Mouse (Mus musculus): ENCODE measurements around the gene Fat4. TPM values are rescaled to one million over a fixed set of nuclear protein-coding genes. Genes with fewer than 3 reads are reported as not detected.
A peak's percentile ranks its signal among the peaks of the same experiment; 100 is the strongest.

Gene Fat4
- 5.1 and 5.3 TPM in 2 replicates for polyA plus RNA-seq (2015; fragmentation: Nextera tagmentation; extraction: Ambion mirVana)

- peaks cover 15% of the 10 kb centered on the region for H3K27me3 ChIP-seq (replicated peaks)
- H3K9me3 ChIP-seq, result no peaks in the 10 kb centered on the region
- peaks cover 4% of the 10 kb centered on the region; the same call in 1 of the 2 replicates for H3K36me3 ChIP-seq
- peak within 1 kb of the TSS; percentile 78 for H3K9ac ChIP-seq
- peak within 1 kb of the TSS; percentile 89 for H3K27ac ChIP-seq
- 0 out of 2 replicates have a peak, but pooled peaks have one; percentile 1 for ATAC-seq
- WGBS, result under 1% methylated on average over 29 of the region's 29 CpGs
- peaks cover 13% of the 10 kb centered on the region; the same call in 1 of the 2 replicates for H3K4me1 ChIP-seq (replicated peaks)
- peak within 1 kb of the TSS; percentile 76 for H3K4me3 ChIP-seq (replicated peaks)
- H3K4me2 ChIP-seq (replicated peaks), result peak within 1 kb of the TSS; percentile 92
Measured at GRCm38 (mm10) chr3:38886890-38887355, at the start of gene Fat4. Fat4 (plus strand) TSS chr3:38886940.

- H3K27ac ChIP-seq, result no peak overlapping the region
- 57% methylated on average over 2 of the region's 2 CpGs for WGBS
- no peaks in the 10 kb centered on the region for H3K27me3 ChIP-seq (replicated peaks)
- H3K9me3 ChIP-seq, result no peaks in the 10 kb centered on the region
- no peaks in the 10 kb centered on the region for H3K4me1 ChIP-seq (replicated peaks)
- ATAC-seq, result no peak
- H3K4me2 ChIP-seq (replicated peaks), result no peak overlapping the region
- H3K9ac ChIP-seq, result no peak overlapping the region
- H3K4me3 ChIP-seq (replicated peaks), result no peak overlapping the region
- no peaks in the 10 kb centered on the region for H3K36me3 ChIP-seq
Measured at GRCm38 (mm10) chr3:38839438-38839837, 47.3 kb upstream of the Fat4 start.

- no peak overlapping the region for H3K9ac ChIP-seq
- no peaks in the 10 kb centered on the region for H3K4me1 ChIP-seq (replicated peaks)
- no peaks in the 10 kb centered on the region for H3K9me3 ChIP-seq
- no peak overlapping the region for H3K4me2 ChIP-seq (replicated peaks)
- H3K36me3 ChIP-seq, result no peaks in the 10 kb centered on the region
- ATAC-seq, result no peak
- H3K27ac ChIP-seq, result no peak overlapping the region
- no peaks in the 10 kb centered on the region for H3K27me3 ChIP-seq (replicated peaks)
- WGBS, result 87% methylated on average over 7 of the region's 7 CpGs
- no peak overlapping the region for H3K4me3 ChIP-seq (replicated peaks)
Measured at GRCm38 (mm10) chr3:38843000-38843538, 43.7 kb upstream of the Fat4 start.

GRCm38 (mm10) chr3:38846602-38847382 is 39.9 kb upstream of the Fat4 start:
- no peak overlapping the region for H3K4me2 ChIP-seq (replicated peaks)
- no peaks in the 10 kb centered on the region for H3K9me3 ChIP-seq
- H3K9ac ChIP-seq, result no peak overlapping the region
- no peak overlapping the region for H3K4me3 ChIP-seq (replicated peaks)
- H3K27me3 ChIP-seq (replicated peaks), result no peaks in the 10 kb centered on the region
- H3K36me3 ChIP-seq, result no peaks in the 10 kb centered on the region
- WGBS, result 47% methylated on average over 11 of the region's 11 CpGs
- no peaks in the 10 kb centered on the region for H3K4me1 ChIP-seq (replicated peaks)
- peak; percentile 45; the same call in 1 of the 2 replicates for ATAC-seq
- no peak overlapping the region for H3K27ac ChIP-seq

- Histone ChIP-seq H3K9me3 (no peaks in the 10 kb centered on the region), H3K9ac (no peak overlapping the region), H3K27ac (no peak overlapping the region), H3K4me2 (replicated peaks) (no peak overlapping the region), H3K27me3 (replicated peaks) (no peaks in the 10 kb centered on the region), H3K4me1 (replicated peaks) (no peaks in the 10 kb centered on the region), H3K36me3 (no peaks in the 10 kb centered on the region), H3K4me3 (replicated peaks) (no peak overlapping the region)
- 72% methylated on average over 3 of the region's 3 CpGs for WGBS
- ATAC-seq, result no peak
Measured at GRCm38 (mm10) chr3:38849077-38849476, 37.7 kb upstream of the Fat4 start.

GRCm38 (mm10) chr3:38849536-38849935 is 37.2 kb upstream of the Fat4 start:
- Histone ChIP-seq H3K27ac (no peak overlapping the region), H3K4me1 (replicated peaks) (no peaks in the 10 kb centered on the region), H3K36me3 (no peaks in the 10 kb centered on the region), H3K4me3 (replicated peaks) (no peak overlapping the region), H3K9ac (no peak overlapping the region), H3K27me3 (replicated peaks) (no peaks in the 10 kb centered on the region), H3K4me2 (replicated peaks) (no peak overlapping the region), H3K9me3 (no peaks in the 10 kb centered on the region)
- peak; percentile 34; the same call in 1 of the 2 replicates for ATAC-seq
- 27% methylated on average over 6 of the region's 6 CpGs for WGBS

GRCm38 (mm10) chr3:38853650-38854049 is 33.1 kb upstream of the Fat4 start:
- no peak for ATAC-seq
- no peak overlapping the region for H3K9ac ChIP-seq
- no peaks in the 10 kb centered on the region for H3K4me1 ChIP-seq (replicated peaks)
- H3K9me3 ChIP-seq, result no peaks in the 10 kb centered on the region
- H3K27ac ChIP-seq, result no peak overlapping the region
- no peak overlapping the region for H3K4me2 ChIP-seq (replicated peaks)
- 32% methylated on average over 3 of the region's 3 CpGs for WGBS
- H3K4me3 ChIP-seq (replicated peaks), result no peak overlapping the region
- no peaks in the 10 kb centered on the region for H3K27me3 ChIP-seq (replicated peaks)
- no peaks in the 10 kb centered on the region for H3K36me3 ChIP-seq

- Histone ChIP-seq H3K9ac (no peak overlapping the region), H3K27me3 (replicated peaks) (no peaks in the 10 kb centered on the region), H3K4me2 (replicated peaks) (no peak overlapping the region), H3K36me3 (no peaks in the 10 kb centered on the region), H3K4me1 (replicated peaks) (no peaks in the 10 kb centered on the region), H3K4me3 (replicated peaks) (no peak overlapping the region), H3K9me3 (no peaks in the 10 kb centered on the region), H3K27ac (no peak overlapping the region)
- no peak for ATAC-seq
- WGBS, result 41% methylated on average over 5 of the region's 5 CpGs
Measured at GRCm38 (mm10) chr3:38860683-38861082, 26.1 kb upstream of the Fat4 start.

GRCm38 (mm10) chr3:38871291-38871690 is 15.4 kb upstream of the Fat4 start:
- 79% methylated on average over 2 of the region's 2 CpGs for WGBS
- no peak overlapping the region for H3K4me3 ChIP-seq (replicated peaks)
- no peak for ATAC-seq
- no peak overlapping the region for H3K9ac ChIP-seq
- H3K27ac ChIP-seq, result no peak overlapping the region
- H3K4me2 ChIP-seq (replicated peaks), result no peak overlapping the region
- H3K27me3 ChIP-seq (replicated peaks), result no peaks in the 10 kb centered on the region
- H3K4me1 ChIP-seq (replicated peaks), result no peaks in the 10 kb centered on the region
- H3K9me3 ChIP-seq, result no peaks in the 10 kb centered on the region
- no peaks in the 10 kb centered on the region for H3K36me3 ChIP-seq

- WGBS, result 92% methylated on average over 2 of the region's 2 CpGs
- Histone ChIP-seq H3K4me1 (replicated peaks) (no peaks in the 10 kb centered on the region), H3K4me3 (replicated peaks) (no peak overlapping the region), H3K9me3 (no peaks in the 10 kb centered on the region), H3K27ac (no peak overlapping the region), H3K27me3 (replicated peaks) (no peaks in the 10 kb centered on the region), H3K4me2 (replicated peaks) (no peak overlapping the region), H3K9ac (no peak overlapping the region), H3K36me3 (no peaks in the 10 kb centered on the region)
- ATAC-seq, result no peak
Measured at GRCm38 (mm10) chr3:38875872-38876271, 10.9 kb upstream of the Fat4 start.

GRCm38 (mm10) chr3:38876706-38877105 is 10.0 kb upstream of the Fat4 start:
- H3K36me3 ChIP-seq, result no peaks in the 10 kb centered on the region
- H3K4me2 ChIP-seq (replicated peaks), result no peak overlapping the region
- WGBS, result 91% methylated on average over 4 of the region's 4 CpGs
- H3K9me3 ChIP-seq, result no peaks in the 10 kb centered on the region
- H3K4me1 ChIP-seq (replicated peaks), result no peaks in the 10 kb centered on the region
- ATAC-seq, result no peak
- H3K4me3 ChIP-seq (replicated peaks), result no peak overlapping the region
- no peaks in the 10 kb centered on the region for H3K27me3 ChIP-seq (replicated peaks)
- no peak overlapping the region for H3K27ac ChIP-seq
- H3K9ac ChIP-seq, result no peak overlapping the region

- no peaks in the 10 kb centered on the region for H3K36me3 ChIP-seq
- no peak overlapping the region for H3K27ac ChIP-seq
- H3K9ac ChIP-seq, result no peak overlapping the region
- WGBS, result 52% methylated on average over 6 of the region's 6 CpGs
- H3K9me3 ChIP-seq, result no peaks in the 10 kb centered on the region
- no peak overlapping the region for H3K4me3 ChIP-seq (replicated peaks)
- H3K4me1 ChIP-seq (replicated peaks), result peaks cover 10% of the 10 kb centered on the region; the same call in 1 of the 2 replicates
- no peak overlapping the region for H3K4me2 ChIP-seq (replicated peaks)
- peaks cover 15% of the 10 kb centered on the region for H3K27me3 ChIP-seq (replicated peaks)
- ATAC-seq, result no peak
Measured at GRCm38 (mm10) chr3:38882778-38883177, 4.0 kb upstream of the Fat4 start.
